Mouse (Mus musculus): ENCODE results near the gene Mt3.
"Not testable (repeated sequence)": the region's sequence is repeated elsewhere in the genome, so short reads cannot be mapped to it uniquely, and the experiment has no call there.

DNA sequence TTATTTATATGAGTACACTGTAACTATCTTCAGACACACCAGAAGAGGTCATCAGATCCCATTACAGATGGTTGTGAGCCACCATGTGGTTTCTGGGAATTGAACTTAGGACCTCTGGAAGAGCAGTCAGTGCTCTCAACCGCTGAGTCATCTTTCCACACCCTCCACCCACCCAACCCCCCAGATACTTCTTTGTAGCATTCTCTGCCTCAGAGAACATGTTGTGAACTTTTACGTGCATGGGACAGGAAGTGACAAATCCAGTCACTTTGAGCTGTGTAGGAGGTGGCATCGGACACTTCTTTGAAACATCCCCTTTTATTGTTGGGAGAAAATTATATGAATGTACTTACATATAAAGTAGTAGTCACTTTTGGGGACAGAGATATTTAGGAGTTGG is 17.8 kb upstream of the Mt3 start:
- not testable (repeated sequence) for TF ChIP-seq CTCF (IDR thresholded peaks at IDR 0.05; ENCODE audit: insufficient read depth, low read length); POLR2A (IDR thresholded peaks at IDR 0.05; ENCODE audit: borderline replicate concordance, extremely low read depth, low read depth, low read length)

All from lung, adult 2 months (tissue).